Mouse (Mus musculus) adrenal gland, postnatal 25 days (tissue): ENCODE results near the gene Ccdc85b. TPM values are rescaled to one million over a fixed set of nuclear protein-coding genes. Genes with fewer than 3 reads are reported as not detected.

Experiments used
- DNase-seq: peaks from one replicate; pipeline ENCODE4 v3.0.0; 2021; ENCODE audit warnings: mixed read lengths
- total RNA-seq: library from RNA; stranded (reverse); gene quantifications from 2 replicates; pipeline ENCODE4 v1.2.3, GENCODE M21; 2021

The Ccdc85b gene
- total RNA-seq, 1 experiment from 2014 or later: 10.9 TPM

GRCm38 (mm10) chr19:5424092-5424781 is 33.5 kb downstream of the Ccdc85b start:
- peak; percentile 76 for DNase-seq

GRCm38 (mm10) chr19:5423561-5423960 is 34.1 kb downstream of the Ccdc85b start:
- DNase-seq: no peak

GRCm38 (mm10) chr19:5422895-5423443 is 34.7 kb downstream of the Ccdc85b start:
- no peak for DNase-seq

- no peak for DNase-seq
These were observed 35.4 kb downstream of the Ccdc85b start for GRCm38 (mm10) chr19:5422267-5422666.

GRCm38 (mm10) chr19:5421784-5422183 is 35.9 kb downstream of the Ccdc85b start:
- DNase-seq: no peak

- DNase-seq: no peak
These were observed 37.1 kb downstream of the Ccdc85b start for GRCm38 (mm10) chr19:5420579-5420978.

GRCm38 (mm10) chr19:5419630-5420029 is 38.1 kb downstream of the Ccdc85b start:
- no peak for DNase-seq

GRCm38 (mm10) chr19:5418750-5419466 is 38.8 kb downstream of the Ccdc85b start:
- no peak for DNase-seq

- no peak for DNase-seq
These were observed 43.1 kb downstream of the Ccdc85b start for GRCm38 (mm10) chr19:5414534-5414957.

- no peak for DNase-seq
These were observed 43.9 kb downstream of the Ccdc85b start for GRCm38 (mm10) chr19:5413840-5414239.

GRCm38 (mm10) chr19:5411961-5412360 is 45.7 kb downstream of the Ccdc85b start:
- DNase-seq: no peak

GRCm38 (mm10) chr19:5410641-5411040 is 47.1 kb downstream of the Ccdc85b start:
- no peak for DNase-seq

- no peak for DNase-seq
These were observed 48.6 kb downstream of the Ccdc85b start for GRCm38 (mm10) chr19:5409068-5409467.

- DNase-seq: no peak
These were observed 49.4 kb downstream of the Ccdc85b start for GRCm38 (mm10) chr19:5408057-5409001.

GRCm38 (mm10) chr19:5407133-5407532 is 50.6 kb downstream of the Ccdc85b start:
- peak; percentile 60 for DNase-seq

GRCm38 (mm10) chr19:5406531-5407126 is 51.1 kb downstream of the Ccdc85b start:
- DNase-seq: peak; percentile 35

- DNase-seq: no peak
These were observed 51.8 kb downstream of the Ccdc85b start for GRCm38 (mm10) chr19:5405924-5406323.
